Mouse (Mus musculus): ENCODE results near the gene Tiam1.

DNA sequence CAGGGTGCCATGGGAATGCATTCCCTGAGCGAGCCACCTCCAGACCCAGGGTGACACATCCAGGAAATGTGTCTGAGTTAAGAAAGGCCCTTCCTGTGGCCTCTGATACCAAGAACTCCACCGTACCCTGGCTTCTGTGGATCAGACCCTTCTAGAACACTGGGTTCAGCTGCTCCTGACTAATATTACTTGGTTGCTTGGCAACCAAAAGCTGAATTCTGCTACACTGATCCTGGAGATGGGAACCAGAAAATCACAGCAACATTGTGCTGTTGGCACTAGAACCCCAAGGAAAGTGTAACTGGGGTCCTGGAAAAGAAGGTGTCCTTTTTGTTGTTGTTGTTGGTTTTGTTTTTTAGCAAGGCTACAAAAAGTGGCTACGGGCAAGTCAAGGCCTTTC is 285.9 kb downstream of the Tiam1 start:
- no peak for TF ChIP-seq GATA1 (IDR thresholded peaks at IDR 0.05; ENCODE audit: borderline replicate concordance, low read length)
- TF ChIP-seq FLI1 (IDR thresholded peaks at IDR 0.05; ENCODE audit: low read length) = no peak

All from megakaryocyte, embryonic 14.5 days (primary cell).